Mouse (Mus musculus) embryo, embryonic 9.5 days (tissue): ENCODE data around the gene Enox2.
"Not testable (repeated sequence)": the region's sequence is repeated elsewhere in the genome, so short reads cannot be mapped to it uniquely, and the experiment has no call there.

Experiments used
- DNase-seq: peaks from one replicate; pipeline ENCODE4 v3.0.0-alpha.2; 2017; ENCODE audit errors: extremely low spot score

The Enox2 gene

GRCm38 (mm10) chrX:49287700-49288563, at the start of gene Enox2:
Enox2 (minus strand) TSS chrX:49288259.
- DNase-seq, result peak; percentile 71

- DNase-seq, result peak; percentile 7
These were observed 21.4 kb upstream of the Enox2 start for GRCm38 (mm10) chrX:49309496-49309895.

- DNase-seq, result peak; percentile 20
These were observed 18.6 kb upstream of the Enox2 start for GRCm38 (mm10) chrX:49306659-49307058.

GRCm38 (mm10) chrX:49279918-49280586, 8.0 kb downstream of the Enox2 start:
- DNase-seq, result no peak

GRCm38 (mm10) chrX:49273487-49274042, 14.5 kb downstream of the Enox2 start:
- DNase-seq, result no peak

- DNase-seq, result no peak
These were observed 37.2 kb downstream of the Enox2 start for GRCm38 (mm10) chrX:49250816-49251215.

- DNase-seq, result peak; percentile 0
These were observed 62.1 kb downstream of the Enox2 start for GRCm38 (mm10) chrX:49225792-49226426.

GRCm38 (mm10) chrX:49216422-49216821, 71.6 kb downstream of the Enox2 start:
- DNase-seq, result no peak

- no peak for DNase-seq
These were observed 91.7 kb downstream of the Enox2 start for GRCm38 (mm10) chrX:49196386-49196785.

- no peak for DNase-seq
These were observed 106.9 kb downstream of the Enox2 start for GRCm38 (mm10) chrX:49181136-49181535.

GRCm38 (mm10) chrX:49178670-49179069, 109.4 kb downstream of the Enox2 start:
- DNase-seq, result no peak

GRCm38 (mm10) chrX:49154280-49154679, 133.8 kb downstream of the Enox2 start:
- DNase-seq, result no peak

- peak; percentile 3 for DNase-seq
These were observed 163.2 kb downstream of the Enox2 start for GRCm38 (mm10) chrX:49124774-49125429.

- no peak for DNase-seq
These were observed 171.6 kb downstream of the Enox2 start for GRCm38 (mm10) chrX:49116465-49116864.

- DNase-seq, result no peak
These were observed 175.6 kb downstream of the Enox2 start for GRCm38 (mm10) chrX:49112412-49112811.

GRCm38 (mm10) chrX:49100542-49100941, 187.5 kb downstream of the Enox2 start:
- not testable (repeated sequence) for DNase-seq

GRCm38 (mm10) chrX:49096249-49096648, 191.8 kb downstream of the Enox2 start:
- peak; percentile 3 for DNase-seq

GRCm38 (mm10) chrX:49075055-49075454, 213.0 kb downstream of the Enox2 start:
- DNase-seq, result no peak

GRCm38 (mm10) chrX:49073563-49073962, 214.5 kb downstream of the Enox2 start:
- no peak for DNase-seq

- DNase-seq, result no peak
These were observed 242.9 kb downstream of the Enox2 start for GRCm38 (mm10) chrX:49045118-49045517.

GRCm38 (mm10) chrX:49009746-49010145, 278.3 kb downstream of the Enox2 start:
- no peak for DNase-seq

- DNase-seq, result no peak
These were observed 282.4 kb downstream of the Enox2 start for GRCm38 (mm10) chrX:49005655-49006054.
